Mouse (Mus musculus) yolk sac, embryonic 10.5 days (tissue): Measurements from ENCODE around the gene Slc22a23.

Experiments
- DNase-seq: peaks from one replicate; pipeline ENCODE4 v3.0.0-alpha.2; 2017; ENCODE audit warnings: low spot score

The Slc22a23 gene

GRCm38 (mm10) chr13:34301585-34301984 is 43.4 kb downstream of the Slc22a23 start:
- DNase-seq, result no peak

GRCm38 (mm10) chr13:34299351-34300333 is 45.3 kb downstream of the Slc22a23 start:
- DNase-seq, result peak; percentile 76

- DNase-seq, result no peak
These were observed 46.3 kb downstream of the Slc22a23 start for GRCm38 (mm10) chr13:34298674-34299073.

- DNase-seq, result no peak
These were observed 46.9 kb downstream of the Slc22a23 start for GRCm38 (mm10) chr13:34298061-34298460.

GRCm38 (mm10) chr13:34295787-34296435 is 49.1 kb downstream of the Slc22a23 start:
- DNase-seq, result no peak

- DNase-seq, result peak; percentile 44
These were observed 50.8 kb downstream of the Slc22a23 start for GRCm38 (mm10) chr13:34294212-34294611.

GRCm38 (mm10) chr13:34292042-34292441 is 52.9 kb downstream of the Slc22a23 start:
- DNase-seq, result peak; percentile 74

- DNase-seq, result no peak
These were observed 54.6 kb downstream of the Slc22a23 start for GRCm38 (mm10) chr13:34290346-34290745.

GRCm38 (mm10) chr13:34289567-34289966 is 55.4 kb downstream of the Slc22a23 start:
- no peak for DNase-seq

GRCm38 (mm10) chr13:34288129-34288528 is 56.9 kb downstream of the Slc22a23 start:
- no peak for DNase-seq

- peak; percentile 70 for DNase-seq
These were observed 57.3 kb downstream of the Slc22a23 start for GRCm38 (mm10) chr13:34287601-34288083.

- no peak for DNase-seq
These were observed 63.6 kb downstream of the Slc22a23 start for GRCm38 (mm10) chr13:34281360-34281759.

- peak; percentile 73 for DNase-seq
These were observed 66.2 kb downstream of the Slc22a23 start for GRCm38 (mm10) chr13:34278759-34279270.

- no peak for DNase-seq
These were observed 66.7 kb downstream of the Slc22a23 start for GRCm38 (mm10) chr13:34278288-34278701.

- no peak for DNase-seq
These were observed 67.4 kb downstream of the Slc22a23 start for GRCm38 (mm10) chr13:34277611-34278010.

- DNase-seq, result no peak
These were observed 68.0 kb downstream of the Slc22a23 start for GRCm38 (mm10) chr13:34277001-34277400.

GRCm38 (mm10) chr13:34274890-34275289 is 70.1 kb downstream of the Slc22a23 start:
- DNase-seq, result no peak

GRCm38 (mm10) chr13:34274417-34274816 is 70.6 kb downstream of the Slc22a23 start:
- DNase-seq, result no peak

- DNase-seq, result no peak
These were observed 72.5 kb downstream of the Slc22a23 start for GRCm38 (mm10) chr13:34272275-34273054.

GRCm38 (mm10) chr13:34271665-34272064 is 73.3 kb downstream of the Slc22a23 start:
- DNase-seq, result no peak

GRCm38 (mm10) chr13:34270886-34271602 is 73.9 kb downstream of the Slc22a23 start:
- DNase-seq, result no peak
